Mouse (Mus musculus) olfactory bulb, adult 2 months (tissue): ENCODE results near the gene Fubp3. TPM values are rescaled to one million over a fixed set of nuclear protein-coding genes. Genes with fewer than 3 reads are reported as not detected.

Experiments
- H3K27ac ChIP-seq: fragments of 200-500 bp; 2 replicates; pipeline ENCODE4 v1.5.1; 2012; ENCODE audit warnings: low read depth, low read length; ENCODE audit not compliant: insufficient read depth
- H3K4me1 ChIP-seq: fragments of 200-500 bp; 2 replicates; pipeline ENCODE4 v1.6.1; 2012; ENCODE audit warnings: low read length; ENCODE audit not compliant: control insufficient read depth, insufficient read depth
- H3K4me3 ChIP-seq: fragments of 200-500 bp; 2 replicates; pipeline ENCODE4 v1.5.1; 2012; ENCODE audit warnings: mild to moderate bottlenecking, low read depth, low read length, moderate library complexity; ENCODE audit not compliant: insufficient read depth
- CTCF ChIP-seq: fragments of 200-500 bp; IDR thresholded peaks from 2 replicates; pipeline ENCODE4 v1.5.1; 2012; ENCODE audit warnings: low read depth, mild to moderate bottlenecking, low read length, moderate library complexity; ENCODE audit not compliant: insufficient read depth
- POLR2A ChIP-seq: fragments of 200-500 bp; IDR thresholded peaks from 2 replicates; pipeline ENCODE4 v1.6.1; 2012; ENCODE audit warnings: mild to moderate bottlenecking, low read depth, low read length, moderate library complexity; ENCODE audit not compliant: insufficient read depth
- WGBS: fragments of 180-500 bp; shearing (Covaris S2); methylation state at CpG from one replicate; pipeline ENCODE4 v1.1.7; 2018; 5-methylcytosine and 5-hydroxymethylcytosine counted together
- polyA plus RNA-seq: library from polyadenylated mRNA; stranded (reverse); fragments of >200 nt; gene quantifications from 2 replicates; pipeline ENCODE4 v1.2.4, GENCODE M21; 2012; ENCODE audit warnings: low replicate concordance; ENCODE audit not compliant: missing spikeins, insufficient read depth, insufficient read length

The Fubp3 gene
- polyA plus RNA-seq, 1 experiment: not detected

- 85% methylated on average over 10 of the region's 10 CpGs for WGBS
- no peak overlapping the region for H3K27ac ChIP-seq
- TF ChIP-seq POLR2A (no peak), CTCF (no peak)
- H3K4me3 ChIP-seq: no peak overlapping the region
- 0 out of 2 replicates have a peak, but pooled peaks cover 4% of the 10 kb centered on the region for H3K4me1 ChIP-seq
Observed at GRCm38 (mm10) chr2:31551971-31552370, 20.5 kb upstream of the Fubp3 start.

DNA sequence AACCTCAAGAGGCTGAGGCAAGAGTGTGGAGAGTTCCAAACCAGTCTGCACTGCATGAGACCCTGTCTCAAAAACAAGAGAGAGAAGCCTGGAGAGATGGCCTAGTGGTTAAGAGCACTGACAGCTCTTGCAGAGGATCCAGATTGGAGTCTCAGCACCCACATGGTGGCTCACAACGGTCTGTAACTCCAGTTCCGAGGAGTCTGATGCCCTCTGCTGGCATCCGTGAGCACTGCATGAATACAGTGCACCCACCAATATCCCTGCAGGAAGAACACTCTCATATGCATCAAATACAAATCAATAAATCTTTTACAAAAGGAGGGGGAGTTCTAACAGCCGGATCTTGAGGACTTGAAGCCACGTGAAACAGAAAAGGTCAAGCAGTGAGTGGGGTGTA is 17.8 kb upstream of the Fubp3 start:
- TF ChIP-seq POLR2A (no peak), CTCF (no peak)
- 91% methylated on average over 5 of the region's 5 CpGs for WGBS
- H3K4me1 ChIP-seq: no peaks in the 10 kb centered on the region
- no peak overlapping the region for H3K4me3 ChIP-seq
- H3K27ac ChIP-seq: no peak overlapping the region

DNA sequence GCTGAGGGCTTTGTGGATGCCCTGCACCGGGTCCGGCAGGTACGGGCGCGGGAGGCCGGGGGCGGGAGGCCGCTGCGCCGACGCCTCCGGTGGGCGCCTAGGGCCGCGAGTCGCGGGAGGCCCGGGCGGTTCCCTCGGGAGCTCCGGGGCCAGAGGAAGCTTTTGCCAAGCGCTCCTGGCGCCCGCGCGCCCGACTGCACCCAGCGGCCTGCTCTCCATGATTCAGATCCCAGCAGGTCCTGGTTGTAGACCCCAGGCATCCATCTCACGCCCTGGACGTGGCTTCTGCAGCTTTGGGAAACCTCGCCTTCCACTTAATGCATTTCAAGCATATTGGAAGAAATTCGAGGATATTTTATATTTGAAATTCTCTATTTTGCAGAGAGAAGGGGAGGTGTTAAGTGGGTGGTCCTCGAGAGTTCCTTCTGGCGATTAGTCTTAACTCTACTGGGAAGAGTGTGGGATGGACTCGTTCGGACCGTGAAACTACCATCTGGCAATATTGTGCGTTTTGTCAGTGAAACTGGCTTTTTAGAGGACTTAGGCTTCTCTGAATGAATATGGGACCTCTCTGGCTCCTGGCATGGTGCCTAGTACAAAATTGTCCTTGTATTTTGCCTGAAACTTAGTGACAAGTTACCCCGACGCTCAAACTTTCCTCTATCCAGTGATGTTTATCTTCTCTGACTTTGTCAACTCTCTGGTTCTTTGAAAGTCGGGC is 624 bp downstream of the Fubp3 start:
- Histone ChIP-seq H3K4me3 (peak overlapping the region; percentile 94), H3K27ac (no peak overlapping the region), H3K4me1 (0 out of 2 replicates have a peak, but pooled peaks cover 4% of the 10 kb centered on the region)
- TF ChIP-seq POLR2A (no peak), CTCF (no peak)
- WGBS: 2% methylated on average over 40 of the region's 41 CpGs

DNA sequence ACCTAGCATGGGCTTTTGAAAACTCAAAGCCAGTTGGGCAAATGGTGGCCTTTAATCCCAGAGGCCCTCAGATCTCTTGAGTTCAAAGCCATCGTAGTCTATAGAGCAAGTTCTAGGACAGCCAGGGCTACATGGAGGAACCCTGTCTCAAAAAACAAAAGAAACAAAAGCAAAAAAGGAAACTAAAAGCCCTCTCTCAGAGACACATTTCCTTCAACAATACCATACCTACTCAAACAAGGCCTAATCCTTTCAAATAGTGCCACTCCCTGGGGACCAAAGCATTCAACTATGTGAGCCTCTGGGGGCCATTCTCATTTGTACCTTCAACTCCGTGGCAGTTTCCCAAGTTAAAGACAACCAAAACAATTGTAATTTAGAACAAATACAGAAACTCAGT is 9.2 kb downstream of the Fubp3 start:
- Histone ChIP-seq H3K4me3 (no peak overlapping the region), H3K4me1 (no peaks in the 10 kb centered on the region), H3K27ac (no peak overlapping the region)
- no peak for TF ChIP-seq CTCF
- TF ChIP-seq POLR2A: no peak
- 30% methylated on average over 2 of the region's 2 CpGs for WGBS

GRCm38 (mm10) chr2:31591799-31592484 is 19.5 kb downstream of the Fubp3 start:
- no peak for TF ChIP-seq POLR2A
- TF ChIP-seq CTCF: no peak
- WGBS: 73% methylated on average over 9 of the region's 9 CpGs
- H3K4me3 ChIP-seq: no peak overlapping the region
- H3K27ac ChIP-seq: no peak overlapping the region
- peaks cover 4% of the 10 kb centered on the region for H3K4me1 ChIP-seq

DNA sequence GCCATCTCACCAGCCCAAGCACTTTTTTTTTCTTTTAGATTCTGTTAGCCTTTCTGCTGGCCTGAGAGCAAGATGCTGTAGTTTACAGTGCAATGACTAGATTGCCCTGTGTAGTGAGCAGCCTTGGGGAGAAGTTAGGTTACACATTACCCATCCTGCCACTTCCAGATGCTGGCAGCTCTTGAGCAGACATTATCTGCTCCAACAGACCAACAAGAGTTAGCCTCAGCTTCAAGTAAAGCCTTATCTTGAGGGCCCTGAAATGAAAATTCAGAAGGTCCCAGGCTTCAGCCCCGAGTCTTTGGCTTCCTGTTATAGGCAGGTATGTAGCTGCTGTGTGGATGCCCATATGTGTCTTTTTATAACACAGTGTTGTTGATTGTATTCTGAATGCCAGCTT is 35.1 kb downstream of the Fubp3 start:
- no peak overlapping the region for H3K27ac ChIP-seq
- TF ChIP-seq CTCF (no peak), POLR2A (no peak)
- H3K4me3 ChIP-seq: no peak overlapping the region
- 85% methylated on average over 1 of the region's 1 CpGs for WGBS
- no peaks in the 10 kb centered on the region for H3K4me1 ChIP-seq

DNA sequence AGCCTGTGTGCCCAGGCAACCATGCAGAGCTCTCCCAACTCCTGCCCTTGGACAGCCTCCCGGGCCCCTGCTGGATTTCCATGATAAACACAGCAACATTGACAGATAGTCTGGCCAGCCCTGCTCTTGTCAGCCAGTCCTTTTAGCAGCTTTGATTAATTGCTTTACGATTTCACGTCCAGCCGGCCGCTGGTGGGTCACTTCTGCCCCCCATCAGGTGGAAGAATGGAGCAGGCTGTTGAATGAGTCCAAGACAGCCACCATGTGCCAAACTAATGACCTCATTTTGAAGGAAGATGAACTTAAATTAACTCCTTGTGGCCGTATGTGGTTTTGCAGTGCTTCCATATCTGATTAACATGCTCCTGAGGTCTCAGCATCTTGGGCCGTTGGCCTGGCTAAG is 37.4 kb downstream of the Fubp3 start:
- WGBS: 27% methylated on average over 7 of the region's 7 CpGs
- H3K4me3 ChIP-seq: no peak overlapping the region
- no peaks in the 10 kb centered on the region for H3K4me1 ChIP-seq
- no peak overlapping the region for H3K27ac ChIP-seq
- TF ChIP-seq POLR2A (no peak), CTCF (no peak)

- Histone ChIP-seq H3K27ac (no peak overlapping the region), H3K4me1 (no peaks in the 10 kb centered on the region), H3K4me3 (no peak overlapping the region)
- TF ChIP-seq POLR2A: no peak
- TF ChIP-seq CTCF: no peak
- 59% methylated on average over 4 of the region's 4 CpGs for WGBS
Observed at GRCm38 (mm10) chr2:31610922-31611321, 38.5 kb downstream of the Fubp3 start.

DNA sequence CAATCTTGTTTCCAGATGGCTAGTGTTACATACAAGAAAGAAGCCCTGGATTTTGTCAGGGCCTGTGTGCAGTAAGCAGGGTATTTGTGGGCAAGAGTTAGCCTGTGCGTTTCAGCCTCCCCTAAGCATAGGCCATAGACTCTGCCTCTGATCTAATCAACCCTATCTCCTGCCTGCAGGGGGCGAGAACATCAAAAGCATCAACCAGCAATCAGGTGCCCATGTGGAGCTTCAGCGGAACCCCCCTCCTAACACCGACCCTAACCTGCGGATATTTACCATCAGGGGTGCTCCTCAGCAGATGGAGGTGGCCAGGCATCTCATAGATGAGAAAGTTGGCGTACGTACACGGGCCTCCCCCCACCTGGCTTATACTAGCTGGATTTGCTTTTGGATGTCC is 38.9 kb downstream of the Fubp3 start:
- Histone ChIP-seq H3K27ac (no peak overlapping the region), H3K4me3 (no peak overlapping the region), H3K4me1 (no peaks in the 10 kb centered on the region)
- 86% methylated on average over 8 of the region's 8 CpGs for WGBS
- TF ChIP-seq CTCF: no peak

GRCm38 (mm10) chr2:31612627-31613026 is 40.2 kb downstream of the Fubp3 start:
- TF ChIP-seq CTCF: no peak
- no peak for TF ChIP-seq POLR2A
- no peak overlapping the region for H3K27ac ChIP-seq
- 77% methylated on average over 6 of the region's 6 CpGs for WGBS
- H3K4me3 ChIP-seq: no peak overlapping the region
- H3K4me1 ChIP-seq: no peaks in the 10 kb centered on the region
